Mouse (Mus musculus) embryonic facial prominence, embryonic 15.5 days (tissue): ENCODE measurements around the gene Cntnap5a. TPM values are rescaled to one million over a fixed set of nuclear protein-coding genes. Genes with fewer than 3 reads are reported as not detected.

Experiments used
- ATAC-seq: fragments of 200-750 bp; cut with Nextera tagmentation; 2 replicates; pipeline ENCODE4 v1.8.0; 2017; ENCODE audit warnings: low read depth, moderate TSS enrichment; ENCODE audit not compliant: insufficient number of reproducible peaks, low FRiP score, low TSS enrichment
- H3K27ac ChIP-seq: fragments of 300-500 bp; sonication (generic); replicated peaks from 2 replicates; pipeline ENCODE4 v1.5.1; 2015; ENCODE audit warnings: mild to moderate bottlenecking, inconsistent platforms
- H3K27me3 ChIP-seq: fragments of 300-500 bp; sonication (generic); 2 replicates; pipeline ENCODE4 v1.6.1; 2015; ENCODE audit warnings: inconsistent platforms
- H3K36me3 ChIP-seq: fragments of 300-500 bp; sonication (generic); 2 replicates; pipeline ENCODE4 v1.6.1; 2015; ENCODE audit warnings: mild to moderate bottlenecking, inconsistent platforms
- H3K4me1 ChIP-seq: fragments of 300-500 bp; sonication (generic); 2 replicates; pipeline ENCODE4 v1.6.1; 2015; ENCODE audit warnings: inconsistent platforms
- H3K4me2 ChIP-seq: fragments of 300-500 bp; sonication (generic); replicated peaks from 2 replicates; pipeline ENCODE4 v1.6.1; 2015; ENCODE audit warnings: mild to moderate bottlenecking, inconsistent platforms
- H3K4me3 ChIP-seq: fragments of 300-500 bp; sonication (generic); replicated peaks from 2 replicates; pipeline ENCODE4 v1.5.1; 2015; ENCODE audit warnings: mild to moderate bottlenecking, inconsistent platforms
- H3K9ac ChIP-seq: fragments of 300-500 bp; sonication (generic); 2 replicates; pipeline ENCODE4 v1.6.1; 2015; ENCODE audit warnings: inconsistent platforms
- H3K9me3 ChIP-seq: fragments of 300-500 bp; sonication (generic); replicated peaks from 2 replicates; pipeline ENCODE4 v1.6.1; 2016; ENCODE audit warnings: inconsistent platforms
- WGBS: fragments of 180-500 bp; shearing (Covaris S2); methylation state at CpG from one replicate; pipeline ENCODE4 v1.1.7; 2015; 5-methylcytosine and 5-hydroxymethylcytosine counted together
- polyA plus RNA-seq: library from polyadenylated mRNA; unstranded; fragments of >200 nt; fragmentation: Nextera tagmentation; extraction: Ambion mirVana; gene quantifications from 2 replicates; pipeline ENCODE4 v1.2.1, GENCODE M21; 2015

Gene Cntnap5a
- polyA plus RNA-seq, 1 experiment from 2014 or later: 0.04 TPM

DNA sequence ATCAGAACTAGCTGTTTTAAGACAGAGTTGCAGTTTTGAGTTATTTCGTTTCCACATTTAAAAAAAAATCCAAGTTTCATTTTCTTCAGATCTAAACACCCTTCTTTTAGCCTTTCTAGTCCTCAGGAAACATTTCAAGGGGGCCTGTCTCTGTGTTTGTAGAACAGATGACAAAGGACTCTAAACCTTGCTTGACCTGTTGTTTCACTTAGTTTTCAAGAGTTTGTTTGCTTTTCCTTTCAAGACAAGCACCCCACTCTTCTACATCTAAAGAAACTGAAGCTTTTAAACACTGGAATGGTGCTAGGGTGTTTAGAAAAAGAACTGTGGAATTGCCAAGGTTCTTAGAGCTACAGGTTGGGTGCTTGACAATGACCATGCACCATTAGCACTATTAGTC is 233.8 kb downstream of the Cntnap5a start:
- WGBS: 78% methylated on average over 1 of the region's 1 CpGs
- ATAC-seq: no peak
- H3K9ac ChIP-seq: no peak overlapping the region
- 0 out of 2 replicates have a peak, but pooled peaks cover 3% of the 10 kb centered on the region for H3K9me3 ChIP-seq
- H3K36me3 ChIP-seq: no peaks in the 10 kb centered on the region
- no peaks in the 10 kb centered on the region for H3K27me3 ChIP-seq
- H3K27ac ChIP-seq: no peak overlapping the region
- no peak overlapping the region for H3K4me2 ChIP-seq
- H3K4me1 ChIP-seq: no peaks in the 10 kb centered on the region
- H3K4me3 ChIP-seq: no peak overlapping the region

DNA sequence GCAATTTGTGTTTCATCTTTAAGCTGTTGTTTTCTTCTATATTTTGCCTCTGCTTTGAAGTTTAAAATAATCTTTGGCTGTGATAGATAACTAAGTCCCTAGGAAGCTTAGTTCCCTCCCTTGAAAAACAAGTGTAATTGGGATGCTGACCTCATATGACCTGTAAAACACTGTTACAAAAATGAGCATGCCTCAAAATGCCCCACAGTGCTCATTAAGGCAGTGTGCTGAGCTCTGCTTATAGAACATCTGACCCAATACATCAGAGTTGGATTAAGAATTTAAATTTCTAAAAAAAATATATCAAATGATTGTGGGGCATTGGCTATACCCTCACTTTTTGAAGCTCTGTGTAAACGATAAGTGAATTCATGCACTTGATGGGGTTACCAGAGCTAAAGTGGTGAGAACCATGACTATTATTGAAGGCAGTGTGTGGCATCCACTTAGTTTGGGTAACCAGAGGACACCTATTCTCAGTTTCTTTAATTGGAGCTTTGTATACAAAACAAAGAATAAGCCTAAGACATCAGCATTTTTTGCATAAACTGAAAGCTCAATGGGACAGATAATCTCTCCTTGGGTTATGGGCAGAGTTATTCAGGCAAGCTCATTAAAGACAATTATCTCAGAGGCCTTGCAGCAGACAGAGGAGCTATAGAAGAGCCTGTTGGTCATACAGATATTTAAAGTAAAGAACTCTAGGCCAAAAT is 241.6 kb downstream of the Cntnap5a start:
- Histone ChIP-seq H3K4me1 (no peaks in the 10 kb centered on the region), H3K27me3 (no peaks in the 10 kb centered on the region), H3K9me3 (no peaks in the 10 kb centered on the region), H3K27ac (no peak overlapping the region), H3K9ac (no peak overlapping the region), H3K4me2 (no peak overlapping the region), H3K36me3 (no peaks in the 10 kb centered on the region), H3K4me3 (no peak overlapping the region)
- WGBS: 54% methylated on average over 1 of the region's 1 CpGs
- ATAC-seq: no peak

DNA sequence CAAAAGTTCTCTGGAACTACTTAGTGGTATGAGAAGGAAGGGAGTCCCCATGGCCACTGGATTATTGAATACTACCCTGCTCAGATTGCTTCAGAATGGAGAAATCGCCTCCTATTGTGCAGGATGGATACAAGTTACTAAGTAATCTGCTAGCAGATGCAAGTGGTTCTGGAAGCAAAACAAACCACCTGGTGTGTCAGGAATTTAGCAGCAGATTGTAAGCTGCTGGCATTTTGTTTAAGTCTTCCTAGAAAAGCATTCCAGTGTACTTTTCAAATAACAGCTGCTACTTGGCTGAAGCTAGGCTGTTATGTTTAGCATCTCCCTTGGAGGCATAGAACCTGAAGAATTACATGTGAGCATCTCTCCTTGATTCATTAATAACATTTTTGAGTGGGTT is 247.5 kb downstream of the Cntnap5a start:
- WGBS: 20% methylated on average over 1 of the region's 1 CpGs
- H3K9me3 ChIP-seq: no peaks in the 10 kb centered on the region

DNA sequence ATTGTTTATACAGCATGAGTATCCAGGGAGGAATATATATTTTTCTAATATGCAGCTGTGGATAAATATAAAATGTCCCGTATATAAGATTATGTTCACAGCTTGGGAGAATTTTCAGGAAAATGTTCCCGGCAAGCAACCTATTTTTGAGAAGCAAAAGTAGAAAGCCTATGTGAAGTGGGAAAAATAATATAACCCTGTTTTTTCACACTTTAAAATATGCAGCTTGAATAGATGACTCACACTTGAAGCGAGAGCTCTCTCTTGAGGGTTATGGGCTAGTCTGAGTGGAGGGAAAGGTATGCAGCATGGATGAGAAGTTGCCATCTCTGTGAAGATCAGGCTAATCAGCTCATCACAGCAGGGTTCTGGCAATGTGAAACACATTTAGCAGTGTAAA is 261.3 kb downstream of the Cntnap5a start:
- H3K9me3 ChIP-seq: no peaks in the 10 kb centered on the region
- 81% methylated on average over 3 of the region's 3 CpGs for WGBS

More for the DNA sequence above, 247.5 kb downstream of the Cntnap5a start:
- no peak overlapping the region for H3K9ac ChIP-seq
- no peaks in the 10 kb centered on the region for H3K4me1 ChIP-seq
- no peak for ATAC-seq
- no peaks in the 10 kb centered on the region for H3K36me3 ChIP-seq
- no peak overlapping the region for H3K27ac ChIP-seq
- H3K27me3 ChIP-seq: no peaks in the 10 kb centered on the region
- no peak overlapping the region for H3K4me2 ChIP-seq
- H3K4me3 ChIP-seq: no peak overlapping the region

DNA sequence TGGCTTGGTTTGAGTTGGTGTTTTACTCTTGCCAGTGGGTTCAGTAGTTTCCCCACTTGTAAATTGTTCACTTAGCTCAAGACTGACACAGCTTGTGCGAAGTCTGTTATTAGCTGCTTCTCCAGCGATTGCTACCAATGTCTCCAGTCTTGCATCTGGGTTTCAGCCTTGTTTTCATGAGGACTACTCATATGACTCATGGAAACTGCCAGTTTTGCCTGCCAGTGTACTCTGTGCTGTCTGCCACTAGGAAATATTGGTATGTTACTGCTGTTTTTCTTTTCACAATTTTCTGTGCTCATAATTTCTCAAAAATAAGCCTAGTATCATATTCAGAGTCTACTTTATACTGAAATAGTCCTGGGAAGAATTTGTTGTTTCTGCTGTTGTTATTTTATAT is 272.0 kb downstream of the Cntnap5a start:
- H3K27me3 ChIP-seq: no peaks in the 10 kb centered on the region
- H3K9me3 ChIP-seq: no peaks in the 10 kb centered on the region
- no peak overlapping the region for H3K4me2 ChIP-seq
- H3K36me3 ChIP-seq: no peaks in the 10 kb centered on the region
- 80% methylated on average over 2 of the region's 2 CpGs for WGBS
- no peak overlapping the region for H3K27ac ChIP-seq
- ATAC-seq: no peak
- H3K4me1 ChIP-seq: no peaks in the 10 kb centered on the region
- H3K4me3 ChIP-seq: no peak overlapping the region
- no peak overlapping the region for H3K9ac ChIP-seq

More for the DNA sequence above, 261.3 kb downstream of the Cntnap5a start:
- H3K4me1 ChIP-seq: no peaks in the 10 kb centered on the region
- no peak overlapping the region for H3K4me2 ChIP-seq
- ATAC-seq: no peak
- H3K27ac ChIP-seq: no peak overlapping the region
- H3K9ac ChIP-seq: no peak overlapping the region
- no peak overlapping the region for H3K4me3 ChIP-seq
- no peaks in the 10 kb centered on the region for H3K36me3 ChIP-seq
- H3K27me3 ChIP-seq: no peaks in the 10 kb centered on the region

DNA sequence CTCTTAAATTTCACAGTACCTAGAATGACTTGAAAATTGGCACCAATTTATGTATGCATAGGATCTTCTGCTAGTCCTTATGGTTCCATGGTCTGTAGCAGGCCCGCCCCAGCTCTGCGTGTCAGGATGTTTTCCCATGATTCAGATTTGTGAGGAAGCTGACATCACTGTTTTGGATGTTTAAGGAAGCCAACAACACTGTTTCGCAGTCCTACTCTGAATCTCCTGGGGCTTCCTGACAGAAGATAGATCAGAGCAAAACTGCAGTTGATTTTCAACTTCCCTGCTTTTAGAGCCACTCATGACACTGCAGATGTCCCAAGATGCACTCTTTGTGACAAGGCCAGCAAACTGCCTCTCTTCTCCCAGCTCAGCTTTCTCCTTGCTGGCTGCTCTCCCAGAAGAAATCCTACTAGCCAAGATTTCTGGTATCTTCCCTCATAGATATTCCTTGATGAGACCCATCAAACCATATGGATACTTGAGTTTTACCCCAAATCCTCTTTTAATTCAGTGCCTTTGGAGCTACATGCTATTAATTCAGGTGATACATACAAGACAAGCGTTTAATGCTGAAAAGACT is 280.5 kb downstream of the Cntnap5a start:
- no peak overlapping the region for H3K4me2 ChIP-seq
- H3K9me3 ChIP-seq: no peaks in the 10 kb centered on the region
- no peaks in the 10 kb centered on the region for H3K4me1 ChIP-seq
- 77% methylated on average over 4 of the region's 4 CpGs for WGBS
- H3K27me3 ChIP-seq: no peaks in the 10 kb centered on the region
- H3K4me3 ChIP-seq: no peak overlapping the region
- no peak overlapping the region for H3K27ac ChIP-seq
- no peak overlapping the region for H3K9ac ChIP-seq
- H3K36me3 ChIP-seq: no peaks in the 10 kb centered on the region
- no peak for ATAC-seq

DNA sequence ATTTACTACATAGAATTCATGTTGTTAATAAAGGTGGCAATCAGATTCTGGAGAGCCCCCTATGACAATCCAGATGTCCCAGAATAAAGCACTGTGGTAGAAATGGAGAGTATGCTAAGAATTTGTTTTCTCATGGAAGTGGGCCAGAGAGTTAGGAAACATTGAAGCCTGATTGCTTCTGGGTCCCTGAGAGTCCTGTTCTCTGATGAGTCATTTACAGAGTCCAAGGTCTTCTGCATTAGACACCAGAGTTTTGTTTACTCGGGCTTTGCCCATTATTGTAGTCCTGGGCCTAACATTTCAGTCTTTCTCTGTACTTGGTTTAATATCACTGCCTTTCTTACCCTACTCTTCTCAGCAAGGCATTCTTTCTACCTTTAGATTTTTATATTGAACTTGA is 305.6 kb downstream of the Cntnap5a start:
- Histone ChIP-seq H3K27ac (no peak overlapping the region), H3K27me3 (no peaks in the 10 kb centered on the region), H3K36me3 (no peaks in the 10 kb centered on the region), H3K9me3 (no peaks in the 10 kb centered on the region), H3K9ac (no peak overlapping the region), H3K4me2 (no peak overlapping the region), H3K4me3 (no peak overlapping the region), H3K4me1 (no peaks in the 10 kb centered on the region)
- ATAC-seq: no peak
- 77% methylated on average over 1 of the region's 1 CpGs for WGBS

DNA sequence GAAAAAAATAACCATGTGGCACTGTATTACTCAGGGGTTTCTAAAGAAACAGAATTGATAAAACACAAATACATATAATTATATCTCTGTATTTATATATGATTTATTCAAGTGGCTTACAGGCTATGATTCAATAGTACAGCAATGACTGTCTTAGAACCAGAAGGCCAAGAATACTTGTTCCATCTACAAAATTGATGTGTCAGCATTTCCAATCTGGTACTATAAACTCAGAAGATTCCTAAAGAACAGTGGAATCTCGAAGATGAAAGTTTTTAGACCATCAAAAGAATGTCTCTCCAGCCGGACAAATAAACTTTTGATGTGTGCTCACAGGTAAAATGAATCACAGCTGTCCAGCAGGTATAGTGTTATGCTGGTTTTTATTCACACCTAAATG is 331.2 kb downstream of the Cntnap5a start:
- WGBS: 60% methylated on average over 2 of the region's 2 CpGs
- Histone ChIP-seq H3K36me3 (no peaks in the 10 kb centered on the region), H3K4me2 (no peak overlapping the region), H3K27ac (no peak overlapping the region), H3K9ac (no peak overlapping the region), H3K9me3 (no peaks in the 10 kb centered on the region), H3K4me1 (no peaks in the 10 kb centered on the region), H3K4me3 (no peak overlapping the region), H3K27me3 (no peaks in the 10 kb centered on the region)
- ATAC-seq: no peak

DNA sequence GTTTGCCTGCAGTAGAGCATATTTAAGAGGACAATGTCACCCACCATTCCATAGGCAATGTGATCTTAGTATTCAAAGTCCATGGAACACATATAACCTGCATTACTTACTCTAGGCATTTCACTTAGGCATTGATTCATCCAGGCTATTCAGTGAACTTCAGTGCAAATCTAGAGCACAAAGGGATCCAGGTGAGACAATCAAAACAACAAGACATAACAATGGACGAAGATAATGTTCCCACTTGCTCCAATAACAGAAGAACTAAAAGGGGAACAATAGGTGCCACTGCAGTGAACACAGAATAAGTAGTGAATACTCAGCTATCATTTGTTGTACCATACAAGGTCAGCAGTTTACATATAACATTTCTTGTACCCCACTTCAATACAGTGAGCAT is 345.1 kb downstream of the Cntnap5a start:
- WGBS: 74% methylated on average over 1 of the region's 1 CpGs

DNA sequence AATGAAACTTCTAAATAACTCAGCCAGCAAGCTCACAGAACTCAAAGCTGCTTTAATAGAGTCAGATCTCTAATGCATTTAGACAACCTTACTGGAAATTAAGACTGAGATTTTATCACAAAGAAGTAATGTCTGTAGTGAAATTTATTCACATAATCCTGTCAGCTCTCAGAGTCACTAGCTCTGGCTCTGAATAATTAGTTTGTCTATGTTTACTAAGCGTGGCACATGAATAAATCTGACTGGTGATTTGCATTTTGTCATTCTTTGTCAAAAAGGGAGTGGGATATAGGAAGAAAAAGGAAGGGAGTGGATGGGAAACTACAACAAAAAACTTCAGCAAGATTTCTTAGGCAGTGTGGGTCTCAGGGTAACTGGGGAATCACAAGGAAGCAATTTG is 351.3 kb downstream of the Cntnap5a start:
- Histone ChIP-seq H3K4me3 (no peak overlapping the region), H3K9me3 (no peaks in the 10 kb centered on the region), H3K27me3 (no peaks in the 10 kb centered on the region), H3K9ac (no peak overlapping the region), H3K4me1 (no peaks in the 10 kb centered on the region), H3K27ac (no peak overlapping the region), H3K36me3 (no peaks in the 10 kb centered on the region), H3K4me2 (no peak overlapping the region)
- no peak for ATAC-seq
- 25% methylated on average over 1 of the region's 1 CpGs for WGBS

More for the DNA sequence above, 345.1 kb downstream of the Cntnap5a start:
- no peak overlapping the region for H3K4me2 ChIP-seq
- ATAC-seq: no peak
- no peak overlapping the region for H3K4me3 ChIP-seq
- H3K4me1 ChIP-seq: no peaks in the 10 kb centered on the region
- no peaks in the 10 kb centered on the region for H3K9me3 ChIP-seq
- no peak overlapping the region for H3K27ac ChIP-seq
- H3K36me3 ChIP-seq: no peaks in the 10 kb centered on the region
- no peak overlapping the region for H3K9ac ChIP-seq
- H3K27me3 ChIP-seq: no peaks in the 10 kb centered on the region

DNA sequence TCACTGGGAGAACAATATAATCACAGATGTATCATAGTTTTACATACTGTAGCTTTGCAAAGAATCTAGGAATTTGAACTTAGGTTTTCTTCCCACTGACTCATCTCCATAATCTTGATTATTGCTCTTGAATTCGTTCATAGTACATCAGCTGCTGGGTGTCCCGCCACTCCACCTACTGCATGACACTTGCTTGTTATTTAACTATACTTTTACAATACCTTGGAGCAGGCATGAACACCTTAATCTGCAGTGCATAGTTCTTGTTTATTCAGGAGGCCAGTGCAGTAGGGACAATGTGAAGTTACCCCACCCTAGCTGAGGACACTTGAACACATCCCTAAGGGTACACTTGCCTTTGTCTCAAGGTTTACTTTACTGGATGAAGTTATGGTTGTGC is 352.3 kb downstream of the Cntnap5a start:
- WGBS: 73% methylated on average over 2 of the region's 2 CpGs
- Histone ChIP-seq H3K9ac (no peak overlapping the region), H3K4me2 (no peak overlapping the region), H3K4me1 (no peaks in the 10 kb centered on the region), H3K27me3 (no peaks in the 10 kb centered on the region), H3K9me3 (no peaks in the 10 kb centered on the region), H3K27ac (no peak overlapping the region), H3K36me3 (no peaks in the 10 kb centered on the region), H3K4me3 (no peak overlapping the region)
- ATAC-seq: no peak

DNA sequence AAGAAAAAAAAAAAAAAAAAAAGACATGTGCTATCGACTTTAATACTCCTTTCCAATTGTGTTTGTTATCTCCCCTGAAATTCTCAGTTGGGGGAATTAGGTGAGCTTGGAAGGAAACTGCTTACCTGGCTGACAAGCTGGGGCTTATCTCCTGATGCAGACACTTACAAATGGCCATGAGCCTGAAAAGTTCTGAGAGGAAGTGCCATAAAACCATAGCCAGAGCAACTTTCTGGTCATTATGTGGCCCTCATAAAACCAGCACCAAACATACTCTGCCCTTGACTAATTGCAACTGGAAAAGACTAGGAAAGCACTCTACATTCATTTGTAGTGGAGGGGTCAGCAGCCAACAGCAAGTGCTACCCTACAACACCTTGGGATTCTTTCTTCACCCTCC is 359.5 kb downstream of the Cntnap5a start:
- 38% methylated on average over 1 of the region's 1 CpGs for WGBS
- no peaks in the 10 kb centered on the region for H3K27me3 ChIP-seq
- no peak overlapping the region for H3K4me3 ChIP-seq
- ATAC-seq: no peak
- no peaks in the 10 kb centered on the region for H3K36me3 ChIP-seq
- no peak overlapping the region for H3K9ac ChIP-seq
- H3K4me1 ChIP-seq: no peaks in the 10 kb centered on the region
- no peaks in the 10 kb centered on the region for H3K9me3 ChIP-seq
- H3K27ac ChIP-seq: no peak overlapping the region
- H3K4me2 ChIP-seq: no peak overlapping the region
